12 mouse cellular contexts compared by ENCODE assay signal in the genomic region with DNA sequence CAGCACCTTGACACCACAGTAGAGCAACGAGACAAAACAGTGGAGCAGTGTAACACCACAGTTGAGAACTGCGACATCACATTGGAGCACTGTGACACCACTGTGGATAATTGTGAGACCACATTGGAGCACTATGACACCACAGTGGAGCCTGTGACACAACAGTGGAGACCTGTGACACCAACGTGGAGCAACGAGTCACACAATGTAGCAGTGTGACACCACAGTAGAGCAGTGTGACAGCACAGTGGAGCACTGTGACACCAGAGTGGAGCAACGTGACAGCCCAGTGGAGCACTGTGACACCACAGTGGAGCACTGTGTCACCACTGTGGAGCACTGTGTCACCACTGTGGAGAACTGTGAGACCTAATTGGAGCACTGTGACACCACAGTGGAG.
DNase-seq lines count a peak whose midpoint lies in the region; ATAC-seq and TF ChIP-seq lines count a peak whose summit lies in the region.
"Had no signal": no experiment of that assay in that cellular context is flagged by ENCODE, and none has a peak within 500 bp of the region (broad histone marks: within the 10 kb centered on the region; RNA-seq: fewer than 3 reads in every experiment).

No protein-coding gene starts in this region.

- TF ChIP-seq EP300 in lung, postnatal 0 days (IDR thresholded peaks at IDR 0.05), result no peak

- no peak overlapping the region for H3K9ac ChIP-seq in lung, embryonic 15.5 days
- H3K9ac ChIP-seq in lung, postnatal 0 days (replicated peaks; ENCODE audit: low read depth), result no peak overlapping the region
- no peak overlapping the region for H3K9ac ChIP-seq in liver, embryonic 12.5 days

- H3K36me3 ChIP-seq in lung, embryonic 15.5 days, result no peaks in the 10 kb centered on the region
- H3K36me3 ChIP-seq in lung, postnatal 0 days (ENCODE audit: insufficient read depth, low read length), result no peaks in the 10 kb centered on the region
- no peaks in the 10 kb centered on the region for H3K36me3 ChIP-seq in liver, embryonic 12.5 days

- ATAC-seq in lung, embryonic 15.5 days (ENCODE audit: borderline replicate concordance, extremely low read depth, low FRiP score, low TSS enrichment), result 0 out of 2 replicates have a peak, but pooled peaks have one; percentile 4
- ATAC-seq in lung, postnatal 0 days, result no peak
- ATAC-seq in liver, embryonic 12.5 days, result 0 out of 2 replicates have a peak, but pooled peaks have one; percentile 2
- ATAC-seq: inflammation-experienced regulatory T-cells, adult 6 months had no signal

- H3K27ac ChIP-seq in lung, embryonic 15.5 days, result no peak overlapping the region
- H3K27ac ChIP-seq in lung, postnatal 0 days (ENCODE audit: low read length), result no peak overlapping the region
- no peak overlapping the region for H3K27ac ChIP-seq in liver, embryonic 12.5 days

- WGBS in lung, embryonic 15.5 days, result 61% methylated on average over 5 of the region's 5 CpGs
- 65% methylated on average over 5 of the region's 5 CpGs for WGBS in lung, postnatal 0 days
- WGBS in liver, embryonic 12.5 days (ENCODE audit: insufficient replicate concordance), result 52% methylated on average over 5 of the region's 5 CpGs

- no peaks in the 10 kb centered on the region for H3K4me1 ChIP-seq in lung, embryonic 15.5 days
- no peaks in the 10 kb centered on the region for H3K4me1 ChIP-seq in lung, postnatal 0 days (ENCODE audit: insufficient read depth, low read depth, low read length)
- no peaks in the 10 kb centered on the region for H3K4me1 ChIP-seq in liver, embryonic 12.5 days

- peak; percentile 0 to 1 for DNase-seq in heart, postnatal 14 days
- DNase-seq in heart, postnatal 10 days, result no peak
- no peak for DNase-seq in lung, postnatal 0 days (ENCODE audit: low spot score)
- DNase-seq in 416B (ENCODE audit: low read depth), result peak; percentile 1
- no peak for DNase-seq in right cerebral cortex, postnatal 14 days
- no peak for DNase-seq in frontal cortex, postnatal 14 days (ENCODE audit: low spot score in 2 of 2)
- DNase-seq: adrenal gland, postnatal 10 days; left cerebral cortex, postnatal 4 days had no signal

- intact Hi-C loops in heart, postnatal 14 days (cut with DNase I), result no loop called here
- intact Hi-C loops in heart, postnatal 10 days (cut with DNase I), result no loop called here

- H3K9me3 ChIP-seq in lung, embryonic 15.5 days, result peaks cover 42% of the 10 kb centered on the region
- peaks cover 51% of the 10 kb centered on the region for H3K9me3 ChIP-seq in lung, postnatal 0 days (ENCODE audit: low read length)
- H3K9me3 ChIP-seq in liver, embryonic 12.5 days (replicated peaks), result peaks cover 61% of the 10 kb centered on the region

- no peak for TF ChIP-seq CTCF in lung, postnatal 0 days (IDR thresholded peaks at IDR 0.05)

- no peaks in the 10 kb centered on the region for H3K27me3 ChIP-seq in lung, embryonic 15.5 days
- H3K27me3 ChIP-seq in lung, postnatal 0 days (replicated peaks; ENCODE audit: insufficient read depth, low read length), result no peaks in the 10 kb centered on the region
- H3K27me3 ChIP-seq in liver, embryonic 12.5 days (replicated peaks), result no peaks in the 10 kb centered on the region
- H3K27me3 ChIP-seq: CH12.LX had no signal

- H3K4me2 ChIP-seq in lung, embryonic 15.5 days, result no peak overlapping the region
- H3K4me2 ChIP-seq in lung, postnatal 0 days (replicated peaks; ENCODE audit: low read depth, low read length), result no peak overlapping the region
- H3K4me2 ChIP-seq in liver, embryonic 12.5 days, result no peak overlapping the region

- no peak overlapping the region for H3K4me3 ChIP-seq in lung, embryonic 15.5 days
- H3K4me3 ChIP-seq in lung, postnatal 0 days (ENCODE audit: low read depth, low read length), result no peak overlapping the region
- H3K4me3 ChIP-seq in liver, embryonic 12.5 days, result no peak overlapping the region

Comparison
In these comparisons a context has a peak if more than half of its experiments do, and no peak if none do; other contexts are left out.
1. DNase-seq: peak in heart, postnatal 14 days (2 of 2) and 416B (single experiment); none in heart, postnatal 10 days (0 of 2), lung, postnatal 0 days (single experiment), right cerebral cortex, postnatal 14 days (single experiment) and frontal cortex, postnatal 14 days (0 of 2).